Mouse (Mus musculus) large intestine, adult 2 months (tissue): ENCODE results near the gene Slc37a1. TPM values are rescaled to one million over a fixed set of nuclear protein-coding genes. Genes with fewer than 3 reads are reported as not detected.
"Not testable (repeated sequence)": the region's sequence is repeated elsewhere in the genome, so short reads cannot be mapped to it uniquely, and the experiment has no call there.

Experiments
- DNase-seq: peaks from one replicate; pipeline ENCODE4 v3.0.0-alpha.2; 2012; ENCODE audit warnings: low read depth, low spot score
- WGBS: fragments of 180-500 bp; shearing (Covaris S2); methylation state at CpG from one replicate; pipeline ENCODE4 v1.1.7; 2018; 5-methylcytosine and 5-hydroxymethylcytosine counted together
- polyA plus RNA-seq: library from polyadenylated mRNA; depleted of rRNA; stranded (reverse); fragments of >200 nt; gene quantifications from 2 replicates; pipeline ENCODE4 v1.2.3, GENCODE M21; 2012

Gene Slc37a1
- polyA plus RNA-seq, 1 experiment: 150 TPM

DNA sequence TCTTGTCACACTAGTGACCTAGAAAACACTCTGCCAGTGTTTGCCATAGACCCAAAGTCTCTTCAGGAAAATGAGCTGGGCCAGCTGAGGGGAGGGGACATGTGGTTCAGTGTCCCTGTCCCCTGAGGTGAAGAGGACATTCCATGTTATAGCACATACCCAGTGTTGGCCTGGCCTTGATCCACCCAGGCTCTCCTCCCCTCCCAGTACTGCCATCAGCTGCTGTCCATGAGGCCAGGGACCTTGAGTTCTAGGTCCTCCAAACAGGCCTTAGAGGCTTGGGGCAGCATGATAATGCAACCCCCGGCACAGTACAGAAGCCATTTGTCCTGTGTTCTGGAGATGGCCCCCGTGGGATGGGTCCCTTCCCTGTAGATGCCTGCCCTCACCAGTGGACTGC is 53.2 kb downstream of the Slc37a1 start:
- no peak for DNase-seq
- 88% methylated on average over 2 of the region's 2 CpGs for WGBS

DNA sequence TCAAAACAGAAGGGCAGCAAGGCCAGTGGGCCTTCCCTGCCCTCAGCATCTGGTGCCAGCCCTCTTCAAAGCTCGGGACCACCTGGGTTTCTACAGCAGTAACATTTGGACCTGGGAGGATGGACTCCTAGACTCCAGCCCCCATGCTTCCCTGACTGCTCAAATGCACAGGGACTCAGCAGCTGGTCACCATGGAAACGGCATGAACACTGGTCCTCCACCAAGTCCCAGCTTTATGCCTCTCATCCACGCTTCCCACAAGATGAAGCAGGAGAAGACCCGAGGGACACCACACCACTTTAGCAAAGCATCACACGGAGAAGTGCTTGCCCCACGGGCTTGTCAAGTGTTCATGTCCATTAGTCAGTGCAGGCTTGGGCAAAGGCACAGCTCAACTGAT is 55.6 kb downstream of the Slc37a1 start:
- no peak for DNase-seq
- WGBS: 73% methylated on average over 6 of the region's 6 CpGs

GRCm38 (mm10) chr17:31344172-31344801 is 57.7 kb downstream of the Slc37a1 start:
- 54% methylated on average over 5 of the region's 5 CpGs for WGBS
- DNase-seq: no peak

GRCm38 (mm10) chr17:31344816-31345215 is 58.2 kb downstream of the Slc37a1 start:
- no peak for DNase-seq
- WGBS: 92% methylated on average over 3 of the region's 3 CpGs

DNA sequence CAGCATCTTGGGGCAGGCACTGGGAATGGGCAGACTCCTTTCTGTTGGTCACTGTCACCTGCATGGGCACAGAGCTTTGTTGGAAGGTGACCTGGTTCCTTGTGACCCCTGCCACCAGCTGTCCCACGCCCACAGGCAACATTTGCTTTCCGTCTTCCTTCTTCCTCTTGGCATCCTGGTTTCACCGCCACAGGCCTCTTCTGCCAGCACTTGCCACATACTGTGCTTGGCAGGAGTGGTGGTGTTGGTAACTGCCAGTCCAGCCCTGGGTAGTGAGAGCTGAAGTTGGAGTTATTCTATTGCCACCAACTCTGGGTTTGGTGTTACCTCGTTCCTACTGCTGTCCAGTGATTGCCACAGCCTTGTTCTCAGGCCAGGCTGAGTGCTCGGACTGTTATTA is 61.5 kb downstream of the Slc37a1 start:
- 61% methylated on average over 5 of the region's 5 CpGs for WGBS
- DNase-seq: no peak

GRCm38 (mm10) chr17:31349388-31349787 is 62.8 kb downstream of the Slc37a1 start:
- WGBS: 85% methylated on average over 12 of the region's 12 CpGs
- DNase-seq: no peak

- WGBS: 62% methylated on average over 8 of the region's 8 CpGs
- DNase-seq: no peak
These were observed 65.4 kb downstream of the Slc37a1 start for GRCm38 (mm10) chr17:31351984-31352383.

DNA sequence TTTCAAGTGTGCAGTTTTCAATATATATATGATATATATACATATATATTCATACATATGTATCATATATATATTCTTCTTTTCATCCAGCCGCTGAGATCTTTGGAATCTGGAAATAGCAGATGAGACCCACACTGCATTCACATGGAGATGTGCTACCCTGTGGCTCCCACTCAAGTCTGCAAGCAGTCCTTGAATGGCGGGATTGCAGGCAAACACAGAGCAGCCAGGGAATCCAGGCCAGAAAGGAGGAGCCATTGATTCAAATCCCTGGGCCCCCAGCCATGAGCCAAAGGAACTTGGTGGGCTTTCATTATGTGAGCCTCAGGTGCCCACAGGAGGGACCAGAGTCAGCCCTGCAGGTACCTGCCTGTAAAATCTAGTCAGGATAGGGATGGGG is 66.7 kb downstream of the Slc37a1 start:
- WGBS: 83% methylated on average over 2 of the region's 2 CpGs
- no peak for DNase-seq

DNA sequence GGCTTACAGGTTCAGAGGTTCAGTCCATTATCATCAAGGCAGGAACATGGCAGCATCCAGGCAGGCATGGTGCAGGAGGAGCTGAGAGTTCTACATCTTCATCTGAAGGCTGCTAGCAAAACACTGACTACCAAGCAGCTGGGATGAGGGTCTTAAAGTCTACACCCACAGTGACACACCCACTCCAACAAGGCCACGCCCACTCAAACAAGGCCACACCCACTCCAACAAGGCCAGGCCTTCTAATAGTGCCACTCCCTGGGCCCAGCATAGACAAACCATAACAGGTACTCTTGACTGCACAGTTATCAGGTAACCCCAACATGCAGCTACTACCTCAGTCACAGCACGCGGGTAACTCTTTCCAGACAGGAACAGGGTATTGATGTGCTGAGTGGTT is 68.1 kb downstream of the Slc37a1 start:
- WGBS: 57% methylated on average over 3 of the region's 3 CpGs
- not testable (repeated sequence) for DNase-seq

DNA sequence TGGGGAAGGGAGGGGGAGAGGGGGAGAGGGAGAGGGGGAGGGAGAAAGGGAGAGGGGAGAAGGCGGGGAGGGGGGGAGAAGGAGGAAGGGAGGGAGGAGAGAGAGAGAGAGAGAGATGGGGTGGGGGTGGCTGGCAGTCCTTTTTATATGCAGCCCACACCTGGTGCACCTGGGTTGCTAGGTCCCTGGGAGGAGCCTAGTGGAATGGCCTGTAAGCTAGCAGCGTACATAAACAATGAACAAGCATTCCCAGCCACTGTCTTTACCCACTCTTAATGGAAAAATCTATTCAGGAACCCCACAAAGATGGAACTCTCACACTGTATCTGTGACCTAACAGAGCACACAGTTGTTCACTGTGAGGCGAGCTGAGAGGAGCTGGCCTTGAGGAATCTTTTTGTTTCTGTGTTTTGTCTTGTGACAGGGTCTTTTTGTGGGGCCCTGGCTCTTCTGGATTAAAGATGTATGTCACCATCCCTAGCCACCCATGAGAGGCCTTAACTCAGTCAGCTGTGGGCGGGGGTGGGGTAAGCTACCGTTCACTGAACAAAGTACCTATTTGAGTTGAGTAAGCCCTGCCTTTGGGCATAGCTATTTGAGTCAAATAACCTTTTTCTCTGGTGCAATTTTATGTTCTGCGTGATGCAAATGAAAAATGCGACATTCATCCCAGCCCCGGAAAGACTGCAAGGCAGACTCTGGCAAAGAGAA is 69.4 kb downstream of the Slc37a1 start:
- WGBS: 50% methylated on average over 8 of the region's 8 CpGs

GRCm38 (mm10) chr17:31360582-31360981 is 74.0 kb downstream of the Slc37a1 start:
- no peak for DNase-seq
- 83% methylated on average over 13 of the region's 13 CpGs for WGBS

More for the DNA sequence above, 69.4 kb downstream of the Slc37a1 start:
- DNase-seq: no peak

DNA sequence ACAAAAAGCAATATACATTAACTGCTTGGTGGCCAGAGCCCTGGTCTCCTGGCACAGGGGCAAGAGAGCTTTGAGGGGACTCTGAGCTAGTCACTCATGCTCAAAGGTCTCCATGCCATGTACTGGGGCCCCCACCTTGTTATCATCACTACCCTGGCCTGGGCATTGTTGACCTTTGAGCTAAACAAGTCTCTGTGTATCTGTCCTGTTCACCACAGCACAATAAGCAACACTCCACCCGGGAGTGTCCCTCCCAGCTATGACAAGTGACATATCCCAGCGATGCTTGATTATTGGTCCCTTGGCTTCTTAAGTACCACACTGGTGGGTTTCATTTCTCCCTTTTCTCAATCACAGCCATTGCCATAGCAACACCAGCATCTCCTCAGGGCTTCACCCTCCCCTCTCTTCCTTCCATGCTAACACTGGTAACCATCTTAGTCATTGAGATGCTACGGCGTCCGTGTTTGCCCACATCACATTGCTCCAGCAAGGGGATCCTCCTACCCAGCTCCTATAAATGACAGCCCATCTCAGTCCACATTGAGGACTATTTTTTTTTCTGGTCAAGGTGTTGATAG is 79.1 kb downstream of the Slc37a1 start:
- WGBS: 73% methylated on average over 5 of the region's 5 CpGs
- DNase-seq: no peak

DNA sequence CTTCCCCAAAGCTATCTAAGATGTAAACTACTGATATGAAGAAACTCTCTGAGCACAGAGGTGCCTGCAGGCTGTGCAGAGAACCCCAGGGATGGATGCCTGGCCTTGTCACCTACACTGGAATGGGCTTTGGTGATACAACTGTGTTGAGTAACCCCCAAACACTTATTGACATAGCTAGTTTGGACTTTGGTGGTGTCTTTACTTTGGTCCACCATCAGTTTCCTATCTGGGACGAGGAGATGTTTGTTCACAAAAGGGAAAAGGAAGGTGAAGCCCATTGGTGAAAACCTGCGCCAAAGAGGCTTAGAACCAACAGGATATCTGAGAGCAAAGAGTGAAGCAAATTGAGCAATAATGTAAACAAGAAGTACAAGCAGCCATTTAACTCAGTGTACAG is 83.6 kb downstream of the Slc37a1 start:
- 76% methylated on average over 2 of the region's 2 CpGs for WGBS
- no peak for DNase-seq

DNA sequence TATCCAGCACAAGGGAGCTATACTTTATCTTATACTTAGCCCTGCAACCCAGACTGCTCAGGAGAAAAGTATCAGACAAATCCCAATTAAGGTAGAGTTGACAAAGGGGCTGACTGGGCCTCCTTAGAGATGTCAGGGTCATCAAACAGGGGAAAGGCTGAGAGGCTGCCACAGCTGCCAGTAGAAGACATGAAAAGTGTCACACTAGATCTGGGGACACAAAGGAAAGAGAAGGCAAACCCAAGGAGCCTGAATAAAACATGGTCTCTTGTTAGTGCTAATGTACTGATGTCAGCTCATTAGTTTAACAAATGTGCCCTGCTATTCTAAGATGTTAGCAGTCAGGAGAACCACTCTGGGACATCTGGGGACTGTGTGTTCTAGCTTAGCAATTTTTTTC is 84.3 kb downstream of the Slc37a1 start:
- DNase-seq: no peak

GRCm38 (mm10) chr17:31377961-31378360 is 91.4 kb downstream of the Slc37a1 start:
- WGBS: 19% methylated on average over 7 of the region's 7 CpGs
- no peak for DNase-seq

- no peak for DNase-seq
- 59% methylated on average over 10 of the region's 10 CpGs for WGBS
These were observed 91.8 kb downstream of the Slc37a1 start for GRCm38 (mm10) chr17:31378361-31378761.

GRCm38 (mm10) chr17:31379086-31379485 is 92.5 kb downstream of the Slc37a1 start:
- 60% methylated on average over 2 of the region's 2 CpGs for WGBS
- DNase-seq: no peak

DNA sequence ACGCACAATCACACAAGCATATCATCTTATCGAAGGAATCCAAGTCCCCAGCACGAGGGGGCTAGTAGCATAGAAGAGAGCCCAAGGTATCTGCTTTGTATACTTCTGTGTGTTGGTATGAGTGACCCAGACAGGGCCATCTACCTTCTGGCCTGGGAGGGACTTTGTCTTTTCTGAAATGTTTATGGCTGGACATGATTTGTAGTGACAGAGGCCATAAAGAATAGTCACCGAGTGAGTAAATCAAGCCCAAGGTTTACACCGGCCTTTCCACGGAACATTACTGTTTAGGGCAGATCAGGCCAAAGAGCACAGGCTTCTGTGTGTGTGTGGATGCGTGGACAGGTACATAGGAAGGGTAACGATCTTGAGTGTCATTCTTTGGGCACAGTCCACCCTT is 93.3 kb downstream of the Slc37a1 start:
- DNase-seq: peak; percentile 73
- 32% methylated on average over 8 of the region's 8 CpGs for WGBS

DNA sequence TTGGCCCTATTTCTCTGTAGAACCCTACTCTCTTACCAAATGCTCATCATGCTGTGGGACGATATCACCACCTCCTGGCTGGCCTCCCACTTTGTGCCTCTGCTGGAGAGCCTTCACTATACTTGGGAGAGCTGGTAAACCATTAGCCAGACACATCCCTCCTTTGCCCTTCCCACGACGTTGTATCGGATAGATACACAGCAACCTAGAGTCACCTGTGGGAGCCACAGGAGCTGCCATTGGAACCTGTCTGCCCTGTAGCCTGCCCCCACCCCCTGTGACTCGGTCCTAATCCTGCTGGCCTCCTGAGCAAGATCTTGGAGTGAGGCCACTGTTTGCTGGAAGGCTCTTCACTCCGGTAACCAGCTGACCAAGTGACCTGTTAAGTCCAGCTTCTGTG is 96.7 kb downstream of the Slc37a1 start:
- 31% methylated on average over 6 of the region's 6 CpGs for WGBS

GRCm38 (mm10) chr17:31384968-31385627 is 98.5 kb downstream of the Slc37a1 start:
- WGBS: 25% methylated on average over 8 of the region's 8 CpGs

More for the DNA sequence above, 96.7 kb downstream of the Slc37a1 start:
- no peak for DNase-seq

More at GRCm38 (mm10) chr17:31384968-31385627, 98.5 kb downstream of the Slc37a1 start:
- DNase-seq: no peak
